Mouse (Mus musculus) erythroid progenitor cell, adult 5-6 weeks (primary cell): Measurements from ENCODE around the gene Tex45. TPM values are rescaled to one million over a fixed set of nuclear protein-coding genes. Genes with fewer than 3 reads are reported as not detected.

Experiments used
- ATAC-seq: replicated peaks from 2 replicates; pipeline ENCODE4 v1.8.0; 2016; ENCODE audit warnings: moderate number of reproducible peaks, mild to moderate bottlenecking, moderate TSS enrichment, inconsistent platforms; ENCODE audit not compliant: poor library complexity, low FRiP score, severe bottlenecking
- total RNA-seq, 2 experiments: library from RNA; stranded (forward) in 1 of 2; stranded (reverse) in 1 of 2; fragments of 150-400 nt in 1 of 2; fragments of 186-747, 209-891 nt in 1 of 2; gene quantifications; 2 replicates each; pipeline versions ENCODE4 v1.2.3 to v1.2.4; 2015 to 2017; ENCODE audit warnings: low replicate concordance in 2 of 2

The Tex45 gene
- total RNA-seq (2015; ENCODE audit: low replicate concordance): not detected in 2 replicates
- total RNA-seq (2017; ENCODE audit: low replicate concordance): not detected in 2 replicates

DNA sequence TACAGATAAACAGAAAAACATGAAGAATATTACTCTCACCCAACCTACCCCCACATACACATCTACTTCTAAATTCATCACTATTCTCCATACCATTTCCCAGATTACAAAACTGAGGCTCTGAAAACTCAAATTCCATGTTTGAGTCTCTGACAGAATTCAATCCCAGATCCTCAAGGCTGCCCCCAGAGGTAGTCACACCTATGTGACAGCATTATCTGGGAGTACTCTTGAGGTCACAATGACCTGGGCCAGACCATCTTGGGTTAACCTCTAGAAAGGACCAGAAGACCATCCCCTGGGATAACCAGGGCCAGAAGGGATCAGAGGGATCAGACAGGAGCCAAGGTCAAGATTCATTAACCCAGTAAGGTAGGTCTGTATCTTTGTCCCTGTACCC, at the start of gene Tex45:
Tex45 (plus strand) TSS at position 301 of the 400 bp plus-strand sequence.
- ATAC-seq: no peak

- ATAC-seq: no peak
These were observed 49.2 kb upstream of the Tex45 start for GRCm38 (mm10) chr8:3421507-3421906.

DNA sequence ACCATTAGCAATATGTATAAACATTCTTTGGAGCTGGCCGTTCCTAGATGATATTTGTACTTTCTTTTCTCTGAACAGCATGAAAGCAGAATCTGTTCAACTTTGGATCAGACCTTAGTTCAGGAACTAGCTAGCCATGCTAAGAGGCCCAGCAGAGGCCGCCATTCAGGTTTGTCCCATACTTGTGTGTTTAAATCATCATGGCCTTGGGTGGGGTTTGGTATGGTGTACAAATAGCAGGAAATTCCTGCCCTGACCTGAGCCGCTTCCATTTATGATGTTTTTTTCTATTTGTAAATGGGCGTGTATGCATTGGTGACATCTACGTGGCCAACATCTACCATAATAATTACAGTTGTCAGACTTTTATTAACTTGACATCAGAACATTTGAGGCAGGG, 45.4 kb upstream of the Tex45 start:
- ATAC-seq: no peak

- no peak for ATAC-seq
These were observed 44.5 kb upstream of the Tex45 start for GRCm38 (mm10) chr8:3426211-3426610.

GRCm38 (mm10) chr8:3428426-3428825, 42.2 kb upstream of the Tex45 start:
- no peak for ATAC-seq

- no peak for ATAC-seq
These were observed 40.7 kb upstream of the Tex45 start for GRCm38 (mm10) chr8:3429966-3430365.

- ATAC-seq: no peak
These were observed 39.5 kb upstream of the Tex45 start for GRCm38 (mm10) chr8:3431113-3431512.

DNA sequence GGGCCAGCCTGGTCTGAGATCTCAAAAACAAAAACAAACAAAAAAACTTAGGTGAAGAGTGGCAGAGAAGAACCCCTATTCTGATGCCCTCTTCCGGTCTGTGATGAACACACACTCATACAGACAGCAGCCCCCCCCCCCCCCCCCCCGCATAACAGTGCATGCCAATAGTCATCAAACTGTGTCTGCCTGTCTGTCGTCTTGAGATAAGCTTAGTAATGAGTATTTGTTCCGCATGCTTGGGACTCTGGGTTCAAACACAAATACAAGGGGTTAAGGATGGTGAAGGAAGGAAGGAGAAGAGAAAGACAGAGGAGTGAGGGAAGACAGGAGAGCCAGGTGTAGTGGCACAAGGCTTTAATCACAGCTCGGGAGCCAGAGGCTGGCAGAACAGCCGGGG, 34.2 kb upstream of the Tex45 start:
- no peak for ATAC-seq

- no peak for ATAC-seq
These were observed 31.2 kb upstream of the Tex45 start for GRCm38 (mm10) chr8:3439510-3439909.

DNA sequence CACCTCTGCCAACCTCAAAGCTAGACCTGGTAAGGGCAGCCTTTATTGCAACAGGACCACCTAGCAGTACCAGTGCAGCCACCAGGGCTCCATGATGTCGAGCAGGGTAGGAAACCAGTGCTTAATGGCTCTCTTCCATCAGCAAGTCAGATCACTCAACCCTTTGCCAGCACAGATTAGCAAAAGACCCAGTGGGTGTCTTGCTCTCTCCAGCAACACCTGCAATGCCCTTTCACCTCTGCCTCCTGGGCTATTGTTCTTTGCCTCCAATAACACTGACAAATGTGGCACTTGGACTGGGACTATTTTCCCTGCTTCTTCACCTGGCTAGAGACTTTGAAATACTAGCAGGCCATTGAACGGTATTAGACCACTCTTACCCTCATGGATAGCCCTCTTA, 21.4 kb upstream of the Tex45 start:
- ATAC-seq: no peak

DNA sequence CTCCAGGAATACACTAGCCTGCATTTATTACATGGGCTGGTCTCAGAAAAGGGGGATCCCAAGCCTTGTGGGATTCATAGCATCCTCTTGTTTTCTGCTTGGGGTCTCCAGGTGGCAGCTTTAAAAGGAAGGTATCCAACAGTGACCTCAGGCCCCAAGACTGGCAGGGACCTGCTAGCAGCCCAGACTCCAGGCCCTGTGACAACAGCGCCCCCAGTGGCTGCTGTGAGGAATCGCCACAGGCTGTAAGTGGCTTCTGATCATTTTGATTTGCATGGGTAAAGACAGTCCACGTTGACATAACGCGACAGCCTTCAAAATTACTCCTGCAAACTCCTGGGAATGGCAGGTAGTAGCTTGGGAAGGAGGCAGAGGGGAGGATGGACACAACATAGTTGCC, 20.0 kb upstream of the Tex45 start:
- 0 out of 2 replicates have a peak, but pooled peaks have one; percentile 47 for ATAC-seq

DNA sequence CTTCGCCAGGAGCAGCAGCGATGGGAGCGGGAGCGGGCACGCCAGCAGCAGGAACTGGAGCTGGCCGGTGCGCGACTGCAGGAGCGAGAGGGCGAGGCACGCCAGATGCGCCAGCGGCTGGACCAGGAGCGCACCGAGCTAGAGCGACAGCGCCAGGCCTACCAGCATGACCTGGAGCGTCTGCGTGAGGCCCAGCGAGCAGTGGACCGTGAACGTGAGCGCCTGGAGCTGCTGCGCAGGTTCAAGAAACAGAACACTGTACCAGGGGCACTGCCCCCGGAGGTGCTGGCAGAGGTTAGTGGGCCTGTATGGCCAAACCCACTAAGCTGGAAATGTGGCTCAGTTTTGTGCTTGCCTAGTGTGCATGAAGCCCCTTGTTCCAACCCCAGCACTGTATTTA, 18.7 kb upstream of the Tex45 start:
- no peak for ATAC-seq

- no peak for ATAC-seq
These were observed 7.4 kb upstream of the Tex45 start for GRCm38 (mm10) chr8:3463248-3463647.

DNA sequence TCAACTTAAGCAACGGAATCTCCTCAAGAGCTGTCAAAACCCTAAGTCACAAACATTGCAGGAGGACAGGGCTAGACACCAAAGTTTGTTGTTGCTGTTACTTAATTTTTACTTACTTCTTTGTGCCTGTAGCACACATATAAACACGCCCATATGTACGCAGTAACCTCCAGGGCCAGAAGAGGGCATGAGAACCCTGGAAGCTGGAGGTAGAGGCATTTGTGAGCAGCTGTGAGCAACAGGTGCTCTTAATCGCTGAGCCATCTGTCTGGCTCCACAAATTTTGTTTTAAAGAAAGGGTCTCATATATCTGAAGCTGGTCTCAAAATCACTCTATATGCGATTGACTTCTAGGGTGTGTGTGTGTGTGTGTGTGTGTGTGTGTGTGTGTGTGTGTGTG, 6.4 kb upstream of the Tex45 start:
- no peak; the same call in 1 of the 2 replicates for ATAC-seq

GRCm38 (mm10) chr8:3467006-3467885, 3.4 kb upstream of the Tex45 start, which contains the start of gene Pex11g:
Pex11g (minus strand) TSS chr8:3467680.
- peak; percentile 95 for ATAC-seq

GRCm38 (mm10) chr8:3467886-3468545, 2.6 kb upstream of the Tex45 start:
- no peak for ATAC-seq

DNA sequence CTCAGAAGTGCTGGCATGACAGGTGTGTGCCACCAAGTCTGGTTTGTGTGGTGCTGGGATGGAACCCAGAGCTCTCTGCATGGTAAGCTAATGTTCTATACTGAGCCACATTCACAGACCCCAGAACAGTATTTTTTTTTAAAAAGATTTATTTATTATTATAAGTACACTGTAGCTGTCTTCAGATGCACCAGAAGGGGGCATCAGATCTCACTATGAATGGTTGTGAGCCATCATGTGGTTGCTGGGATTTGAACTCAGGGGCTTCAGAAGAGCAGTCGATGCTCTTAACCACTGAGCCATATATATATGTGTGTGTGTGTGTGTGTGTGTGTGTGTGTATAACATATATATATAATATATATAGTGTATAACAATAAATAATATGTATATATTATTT, 1.8 kb upstream of the Tex45 start:
- no peak for ATAC-seq

DNA sequence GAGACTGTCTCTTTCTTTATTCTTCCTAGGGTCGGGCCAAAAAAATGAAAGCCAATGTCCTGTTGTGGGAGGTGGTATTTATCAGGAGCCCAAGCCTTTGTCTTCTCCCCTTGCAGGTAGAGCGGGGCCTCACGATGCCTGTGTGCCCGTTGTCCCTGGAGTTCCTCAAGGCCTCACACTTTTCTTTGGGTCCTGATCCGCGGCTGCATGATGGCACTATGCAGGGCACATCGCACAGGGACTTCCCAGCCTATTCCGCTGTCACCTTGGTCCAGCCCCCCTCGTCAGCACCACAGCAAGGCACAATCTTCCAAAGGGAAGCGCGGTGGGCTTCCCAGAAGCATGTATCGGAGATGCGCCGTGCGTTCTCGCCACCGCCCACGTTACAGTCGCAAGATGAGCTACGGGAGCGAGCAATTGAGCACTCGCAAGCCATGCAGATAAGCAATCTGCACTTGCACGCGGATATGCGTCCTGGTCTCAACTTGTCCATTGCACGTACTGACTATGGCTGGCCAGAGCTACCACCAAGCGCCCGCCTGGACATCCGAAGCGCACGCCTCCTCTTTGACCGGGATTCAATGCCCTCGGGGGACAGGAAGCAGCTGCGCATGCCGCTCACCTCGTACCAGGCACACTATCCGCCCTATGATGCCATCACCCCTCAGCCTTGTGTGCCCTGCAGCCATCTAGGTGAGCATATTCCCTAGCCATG, 5.2 kb downstream of the Tex45 start:
- ATAC-seq: no peak

DNA sequence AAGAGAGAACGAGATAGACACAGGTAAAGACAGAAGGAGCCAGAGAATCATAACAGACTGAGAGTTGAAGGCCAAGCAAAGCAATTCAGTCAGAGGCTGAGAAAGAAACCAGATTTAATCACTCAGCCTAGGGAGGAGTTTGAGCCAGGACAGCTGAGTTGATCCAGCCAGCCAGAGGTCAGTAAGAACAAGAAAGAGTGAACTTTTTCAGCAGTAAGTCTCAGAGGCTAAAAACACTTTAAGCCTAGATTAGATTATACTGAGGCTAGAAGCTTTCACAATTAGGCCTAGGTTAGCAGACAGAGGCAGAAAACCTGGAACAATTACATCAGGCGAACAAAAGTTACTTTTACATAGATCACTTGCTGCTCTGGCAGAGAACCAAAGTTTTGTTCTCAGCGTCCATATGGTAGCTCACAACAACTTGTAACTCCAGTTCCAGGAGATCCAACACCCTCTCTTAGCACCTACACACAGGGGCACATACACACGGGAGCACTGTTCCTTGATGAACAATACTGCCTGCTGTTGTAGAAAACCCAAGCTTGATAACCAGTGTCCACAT, 9.6 kb downstream of the Tex45 start:
- no peak for ATAC-seq

GRCm38 (mm10) chr8:3481605-3482004, 10.9 kb downstream of the Tex45 start:
- no peak for ATAC-seq
